Mouse (Mus musculus) C2C12 (cell line): ENCODE measurements around the gene Npas4. TPM values are rescaled to one million over a fixed set of nuclear protein-coding genes. Genes with fewer than 3 reads are reported as not detected.

Experiments
- H3K27me3 ChIP-seq: one replicate; pipeline ENCODE4 v1.6.1; 2011; ENCODE audit not compliant: control insufficient read depth, insufficient read depth, insufficient read length
- H3K36me3 ChIP-seq: one replicate; pipeline ENCODE4 v1.6.1; 2011; ENCODE audit not compliant: control insufficient read depth, insufficient read depth
- H3K4me3 ChIP-seq: one replicate; pipeline ENCODE4 v1.5.1; 2011; ENCODE audit warnings: mild to moderate bottlenecking, control low read depth; ENCODE audit not compliant: poor library complexity, insufficient read depth, severe bottlenecking
- H3K79me2 ChIP-seq: one replicate; pipeline ENCODE4 v1.6.1; 2011; ENCODE audit not compliant: control insufficient read depth, insufficient read depth
- H3K79me3 ChIP-seq: one replicate; pipeline ENCODE4 v1.6.1; 2011; ENCODE audit warnings: low read depth, control low read depth
- H3ac ChIP-seq: one replicate; pipeline ENCODE3; 2011; ENCODE audit warnings: low read depth; ENCODE audit not compliant: control insufficient read depth, insufficient read length
- CEBPB ChIP-seq: IDR thresholded peaks from one replicate; pipeline ENCODE4 v1.6.1; 2011; ENCODE audit warnings: low read depth, mild to moderate bottlenecking, control low read depth, moderate library complexity
- CTCF ChIP-seq: IDR thresholded peaks from one replicate; pipeline ENCODE4 v1.5.1; 2011; ENCODE audit not compliant: control insufficient read depth, insufficient read depth, insufficient read length
- FOSL1 ChIP-seq: IDR thresholded peaks from one replicate; pipeline ENCODE4 v1.8.0; 2011; ENCODE audit warnings: mild to moderate bottlenecking, low read length; ENCODE audit not compliant: poor library complexity, insufficient read depth, severe bottlenecking
- MAX ChIP-seq: IDR thresholded peaks from one replicate; pipeline ENCODE4 v1.6.1; 2011; ENCODE audit warnings: mild to moderate bottlenecking, control low read depth
- MYOD1 ChIP-seq: IDR thresholded peaks from one replicate; pipeline ENCODE4 v1.6.1; 2011; ENCODE audit warnings: low read depth; ENCODE audit not compliant: control insufficient read depth, insufficient read length
- MYOG ChIP-seq: IDR thresholded peaks from one replicate; pipeline ENCODE4 v1.6.1; 2011; ENCODE audit not compliant: control insufficient read depth, insufficient read length; ENCODE audit errors: extremely low read depth
- USF1 ChIP-seq: IDR thresholded peaks from one replicate; pipeline ENCODE4 v1.6.1; 2011; ENCODE audit warnings: low read depth, mild to moderate bottlenecking, control low read depth, moderate library complexity
- long read RNA-seq, 2 experiments: library from polyadenylated mRNA; unstranded; transcript quantifications; one replicate each; pipeline ENCODE4 v2.0.0; 2019 to 2020
- polyA plus RNA-seq: library from polyadenylated mRNA; unstranded; fragments of >200 nt; fragmentation: generic; extraction: Trizol; gene quantifications from one replicate; pipeline ENCODE4 v1.2.1, GENCODE M21; 2012; ENCODE audit warnings: missing spikeins

The Npas4 gene
- 0.60 TPM for polyA plus RNA-seq
- long read RNA-seq, experiment 1: 0 reads
- long read RNA-seq, experiment 2: 0 reads

GRCm38 (mm10) chr19:4990256-4990625 lies at the start of gene Npas4:
Gene Npas4, minus strand, starts transcription at chr19:4990316.
- TF ChIP-seq CTCF (no peak), FOSL1 (no peak), USF1 (no peak), MAX (no peak), MYOG (no peak), MYOD1 (no peak), CEBPB (no peak)
- H3K36me3 ChIP-seq: no peaks in the 10 kb centered on the region
- H3K79me2 ChIP-seq: no peaks in the 10 kb centered on the region
- H3ac ChIP-seq: no peak within 1 kb of the TSS
- no peaks in the 10 kb centered on the region for H3K27me3 ChIP-seq
- H3K79me3 ChIP-seq: no peaks in the 10 kb centered on the region
- H3K4me3 ChIP-seq: no peak within 1 kb of the TSS

GRCm38 (mm10) chr19:5039301-5040114 lies 49.4 kb upstream of the Npas4 start:
- peaks cover 9% of the 10 kb centered on the region for H3K36me3 ChIP-seq
- H3K27me3 ChIP-seq: no peaks in the 10 kb centered on the region
- peak overlapping the region; percentile 83 for H3ac ChIP-seq
- peak overlapping the region; percentile 70 for H3K4me3 ChIP-seq
- TF ChIP-seq MAX: no peak
- peaks cover 55% of the 10 kb centered on the region for H3K79me2 ChIP-seq
- peaks cover 30% of the 10 kb centered on the region for H3K79me3 ChIP-seq

- H3ac ChIP-seq: peak within 1 kb of the TSS; percentile 83
- no peaks in the 10 kb centered on the region for H3K27me3 ChIP-seq
- H3K79me2 ChIP-seq: peaks cover 47% of the 10 kb centered on the region
- peak within 1 kb of the TSS; percentile 70 for H3K4me3 ChIP-seq
- peaks cover 9% of the 10 kb centered on the region for H3K36me3 ChIP-seq
- TF ChIP-seq CEBPB (no peak), CTCF (peak; percentile 68)
- H3K79me3 ChIP-seq: peaks cover 26% of the 10 kb centered on the region
Measured at GRCm38 (mm10) chr19:5038709-5039156, 48.6 kb upstream of the Npas4 start, which contains the start of the genes B4gat1 and AC124502.3. Gene B4gat1, plus strand, starts transcription at chr19:5038826. Gene AC124502.3, plus strand, starts transcription at chr19:5038891.

GRCm38 (mm10) chr19:5037678-5038571 lies 47.8 kb upstream of the Npas4 start:
- peak overlapping the region; percentile 70 for H3K4me3 ChIP-seq
- no peaks in the 10 kb centered on the region for H3K27me3 ChIP-seq
- peaks cover 20% of the 10 kb centered on the region for H3K79me3 ChIP-seq
- H3K79me2 ChIP-seq: peaks cover 39% of the 10 kb centered on the region
- H3ac ChIP-seq: peak overlapping the region; percentile 83
- TF ChIP-seq MAX (no peak), CEBPB (no peak), CTCF (no peak), MYOG (no peak), MYOD1 (no peak), FOSL1 (no peak), USF1 (no peak)
- peaks cover 3% of the 10 kb centered on the region for H3K36me3 ChIP-seq

- Histone ChIP-seq H3K4me3 (no peak overlapping the region), H3K27me3 (no peaks in the 10 kb centered on the region), H3K79me2 (peaks cover 26% of the 10 kb centered on the region), H3K36me3 (no peaks in the 10 kb centered on the region), H3K79me3 (peaks cover 8% of the 10 kb centered on the region), H3ac (no peak overlapping the region)
- TF ChIP-seq FOSL1 (no peak), MAX (no peak), MYOD1 (no peak), MYOG (no peak)
Measured at GRCm38 (mm10) chr19:5036577-5036976, 46.5 kb upstream of the Npas4 start.

DNA sequence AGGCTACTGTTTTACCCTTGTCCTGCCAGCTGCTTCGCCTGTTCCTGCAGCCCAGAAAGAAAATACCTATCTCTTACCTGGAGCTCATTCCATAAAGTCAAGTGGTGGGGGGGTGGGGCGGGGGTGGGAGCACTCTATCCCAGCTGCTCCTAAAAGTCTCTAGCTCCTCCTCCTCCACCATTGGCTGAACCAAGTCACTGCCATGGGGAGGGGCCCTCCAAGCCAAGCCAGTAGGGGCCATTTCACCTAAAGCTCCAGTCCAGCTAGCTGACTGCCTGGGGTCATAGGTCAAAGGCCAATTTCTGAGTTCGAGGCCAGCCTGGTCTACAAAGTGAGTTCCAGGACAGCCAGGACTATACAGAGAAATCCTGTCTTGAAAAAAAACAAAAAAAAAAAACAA lies 42.6 kb upstream of the Npas4 start:
- no peak for TF ChIP-seq CTCF
- no peak for TF ChIP-seq MYOD1
- no peak for TF ChIP-seq MYOG
- no peak for TF ChIP-seq CEBPB
- TF ChIP-seq MAX: no peak
- TF ChIP-seq USF1: no peak
- no peak for TF ChIP-seq FOSL1
- H3ac ChIP-seq: no peak overlapping the region
- H3K27me3 ChIP-seq: no peaks in the 10 kb centered on the region
- no peaks in the 10 kb centered on the region for H3K79me3 ChIP-seq
- H3K36me3 ChIP-seq: peaks cover 16% of the 10 kb centered on the region
- no peak overlapping the region for H3K4me3 ChIP-seq
- H3K79me2 ChIP-seq: no peaks in the 10 kb centered on the region
